Mouse (Mus musculus) liver, embryonic 14.5 days (tissue): ENCODE measurements around the gene Sdk2. TPM values are rescaled to one million over a fixed set of nuclear protein-coding genes. Genes with fewer than 3 reads are reported as not detected.

Experiments
- ATAC-seq: fragments of 200-750 bp; cut with Nextera tagmentation; 2 replicates; pipeline ENCODE4 v1.8.0; 2017; ENCODE audit warnings: moderate number of reproducible peaks, mild to moderate bottlenecking, moderate library complexity; ENCODE audit not compliant: insufficient read depth
- DNase-seq, 3 experiments: peaks; one replicate each; pipeline ENCODE4 v3.0.0-alpha.2; 2012 to 2013; ENCODE audit warnings: low read depth in 3 of 3, low spot score in 3 of 3
- H3K27ac ChIP-seq: fragments of 300-500 bp; sonication (generic); 2 replicates; pipeline ENCODE4 v1.5.1; 2014; ENCODE audit warnings: moderate library complexity, mild to moderate bottlenecking, control low read depth, inconsistent platforms
- H3K27me3 ChIP-seq: fragments of 300-500 bp; sonication (generic); 2 replicates; pipeline ENCODE4 v1.6.1; 2014; ENCODE audit warnings: mild to moderate bottlenecking, low read length, moderate library complexity; ENCODE audit not compliant: control insufficient read depth, insufficient read depth
- H3K36me3 ChIP-seq: fragments of 300-500 bp; sonication (generic); replicated peaks from 2 replicates; pipeline ENCODE4 v1.6.1; 2014; ENCODE audit warnings: low read depth; ENCODE audit not compliant: control insufficient read depth, insufficient read depth
- H3K4me1 ChIP-seq, 2 experiments: fragments of 200-500 bp in 1 of 2; fragments of 300-500 bp in 1 of 2; sonication (generic) in 1 of 2; replicated peaks; 2 replicates each; pipeline ENCODE4 v1.6.1; 2012 to 2014; ENCODE audit warnings: antibody characterized with exemption in 1 of 2, inconsistent platforms in 1 of 2, low read length in 1 of 2; ENCODE audit not compliant: control insufficient read depth in 2 of 2, insufficient read depth in 2 of 2
- H3K4me2 ChIP-seq: fragments of 300-500 bp; sonication (generic); 2 replicates; pipeline ENCODE4 v1.6.1; 2014; ENCODE audit warnings: low read depth, mild to moderate bottlenecking, control low read depth, moderate library complexity
- H3K4me3 ChIP-seq, 2 experiments: fragments of 200-500 bp in 1 of 2; fragments of 300-500 bp in 1 of 2; sonication (generic) in 1 of 2; 2 replicates each; pipeline ENCODE4 v1.5.1; 2012 to 2014; ENCODE audit warnings: low read depth in 2 of 2, low read length in 2 of 2, mild to moderate bottlenecking in 2 of 2, control low read depth in 1 of 2, inconsistent platforms in 1 of 2, moderate library complexity in 1 of 2; ENCODE audit not compliant: insufficient read depth in 1 of 2
- H3K9ac ChIP-seq: fragments of 300-500 bp; sonication (generic); replicated peaks from 2 replicates; pipeline ENCODE4 v1.6.1; 2014; ENCODE audit warnings: mild to moderate bottlenecking, control low read depth, moderate library complexity
- H3K9me3 ChIP-seq: fragments of 300-500 bp; sonication (generic); 2 replicates; pipeline ENCODE4 v1.6.1; 2016; ENCODE audit warnings: low read length, mixed read lengths; ENCODE audit not compliant: control insufficient read depth
- CTCF ChIP-seq: IDR thresholded peaks from 2 replicates; pipeline ENCODE4 v1.5.1; 2016; ENCODE audit warnings: antibody characterized with exemption, low read depth, control low read depth
- EP300 ChIP-seq: IDR thresholded peaks from 2 replicates; pipeline ENCODE4 v1.6.1; 2016; ENCODE audit warnings: antibody characterized with exemption, low read depth
- WGBS: fragments of 180-500 bp; shearing (Covaris S2); extraction: QIAGEN DNeasy Blood & Tissue Kit; methylation state at CpG from one replicate; pipeline ENCODE4 v1.1.7; 2014; ENCODE audit not compliant: insufficient replicate concordance; 5-methylcytosine and 5-hydroxymethylcytosine counted together
- polyA plus RNA-seq, 2 experiments: library from polyadenylated mRNA; depleted of rRNA in 1 of 2; stranded (reverse) in 1 of 2; unstranded in 1 of 2; fragments of >200 nt; fragmentation: Nextera tagmentation in 1 of 2; extraction: Ambion mirVana in 1 of 2; gene quantifications; 2 replicates each; pipeline versions ENCODE4 v1.2.1 to v1.2.3; 2012 to 2014

Sdk2 gene
- polyA plus RNA-seq, 2 experiments, result 0.09 to 0.13 TPM

GRCm38 (mm10) chr11:114093175-114093574 lies 26.3 kb upstream of the Sdk2 start:
- Histone ChIP-seq H3K4me3 (no peak overlapping the region), H3K27ac (no peak overlapping the region), H3K9ac (no peak overlapping the region), H3K27me3 (no peaks in the 10 kb centered on the region), H3K36me3 (no peaks in the 10 kb centered on the region), H3K9me3 (no peaks in the 10 kb centered on the region), H3K4me2 (no peak overlapping the region), H3K4me1 (no peaks in the 10 kb centered on the region)
- TF ChIP-seq CTCF (no peak), EP300 (no peak)
- WGBS, result 34% methylated on average over 7 of the region's 7 CpGs
- no peak for DNase-seq
- ATAC-seq, result no peak

GRCm38 (mm10) chr11:114080606-114081005 lies 13.8 kb upstream of the Sdk2 start:
- H3K36me3 ChIP-seq, result no peaks in the 10 kb centered on the region
- ATAC-seq (no peak), DNase-seq (no peak)
- no peak overlapping the region for H3K27ac ChIP-seq
- 71% methylated on average over 9 of the region's 9 CpGs for WGBS
- H3K9me3 ChIP-seq, result no peaks in the 10 kb centered on the region
- no peak overlapping the region for H3K4me3 ChIP-seq
- H3K4me1 ChIP-seq, result no peaks in the 10 kb centered on the region
- no peaks in the 10 kb centered on the region for H3K27me3 ChIP-seq
- no peak for TF ChIP-seq EP300
- no peak for TF ChIP-seq CTCF
- no peak overlapping the region for H3K4me2 ChIP-seq
- H3K9ac ChIP-seq, result no peak overlapping the region

DNA sequence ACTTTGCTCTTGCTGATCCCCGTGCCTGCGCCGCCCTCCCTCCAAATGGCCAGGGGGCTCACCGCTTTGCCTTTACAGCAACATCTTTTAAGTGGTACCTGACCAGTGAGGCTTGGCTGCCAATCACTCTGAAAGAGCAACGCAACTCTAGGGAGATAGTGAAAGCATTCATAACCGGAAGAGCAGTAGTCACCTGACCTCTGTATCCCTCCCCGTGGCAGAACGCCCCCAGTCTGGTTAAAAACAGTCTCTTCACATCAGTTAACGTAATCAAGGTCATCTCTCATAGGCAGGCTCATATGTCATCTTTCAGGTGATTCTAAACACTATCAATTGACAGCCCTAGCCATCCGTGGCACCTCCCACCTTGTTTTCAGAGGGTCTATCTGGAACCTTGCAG lies 5.8 kb upstream of the Sdk2 start:
- Histone ChIP-seq H3K4me3 (no peak overlapping the region), H3K27me3 (peaks cover 8% of the 10 kb centered on the region), H3K27ac (no peak overlapping the region), H3K4me1 (no peaks in the 10 kb centered on the region), H3K4me2 (no peak overlapping the region), H3K36me3 (no peaks in the 10 kb centered on the region), H3K9ac (no peak overlapping the region), H3K9me3 (no peaks in the 10 kb centered on the region)
- ATAC-seq (no peak), DNase-seq (no peak)
- TF ChIP-seq CTCF, result no peak
- TF ChIP-seq EP300, result no peak
- WGBS, result 58% methylated on average over 10 of the region's 10 CpGs

- ATAC-seq (no peak), DNase-seq (no peak)
- Histone ChIP-seq H3K27ac (no peak overlapping the region), H3K27me3 (peaks cover 15% of the 10 kb centered on the region), H3K36me3 (no peaks in the 10 kb centered on the region), H3K4me3 (no peak overlapping the region), H3K9me3 (no peaks in the 10 kb centered on the region), H3K4me2 (0 out of 2 replicates have a peak overlapping the region, but pooled peaks have one; percentile 9), H3K9ac (no peak overlapping the region), H3K4me1 (no peaks in the 10 kb centered on the region)
- TF ChIP-seq EP300 (no peak), CTCF (peak; percentile 48)
- WGBS, result 23% methylated on average over 8 of the region's 8 CpGs
These were observed 5.2 kb upstream of the Sdk2 start for GRCm38 (mm10) chr11:114071998-114072397.

- 43% methylated on average over 6 of the region's 6 CpGs for WGBS
- no peak for ATAC-seq
- Histone ChIP-seq H3K4me1 (no peaks in the 10 kb centered on the region), H3K36me3 (no peaks in the 10 kb centered on the region), H3K27me3 (peaks cover 26% of the 10 kb centered on the region), H3K4me3 (no peak overlapping the region), H3K27ac (no peak overlapping the region), H3K4me2 (no peak overlapping the region), H3K9ac (no peak overlapping the region), H3K9me3 (no peaks in the 10 kb centered on the region)
- DNase-seq, result no peak
- TF ChIP-seq EP300, result no peak
- TF ChIP-seq CTCF, result peak; percentile 44
These were observed 4.0 kb upstream of the Sdk2 start for GRCm38 (mm10) chr11:114070881-114071280.
